Mouse (Mus musculus) hindbrain, embryonic 16.5 days (tissue): ENCODE data around the gene Hist2h3c1. TPM values are rescaled to one million over a fixed set of nuclear protein-coding genes. Genes with fewer than 3 reads are reported as not detected.
"Not testable (repeated sequence)": the region's sequence is repeated elsewhere in the genome, so short reads cannot be mapped to it uniquely, and the experiment has no call there.

ENCODE experiments used
- ATAC-seq: fragments of 200-750 bp; cut with Nextera tagmentation; 2 replicates; pipeline ENCODE4 v1.8.0; 2017; ENCODE audit warnings: moderate TSS enrichment, moderate library complexity
- H3K27ac ChIP-seq: fragments of 300-500 bp; sonication (generic); 2 replicates; pipeline ENCODE4 v1.5.1; 2014; ENCODE audit warnings: low read depth, mild to moderate bottlenecking, control low read depth, low read length, moderate library complexity
- H3K27me3 ChIP-seq: fragments of 300-500 bp; sonication (generic); replicated peaks from 2 replicates; pipeline ENCODE4 v1.6.1; 2014; ENCODE audit warnings: low read length; ENCODE audit not compliant: control insufficient read depth, insufficient read depth
- H3K36me3 ChIP-seq: fragments of 300-500 bp; sonication (generic); 2 replicates; pipeline ENCODE4 v1.6.1; 2014; ENCODE audit warnings: mild to moderate bottlenecking, low read length, moderate library complexity, mixed read lengths; ENCODE audit not compliant: control insufficient read depth, insufficient read depth
- H3K4me1 ChIP-seq: fragments of 300-500 bp; sonication (generic); 2 replicates; pipeline ENCODE4 v1.6.1; 2014; ENCODE audit warnings: low read depth, low read length; ENCODE audit not compliant: control insufficient read depth, insufficient read depth
- H3K4me2 ChIP-seq: fragments of 300-500 bp; sonication (generic); 2 replicates; pipeline ENCODE4 v1.6.1; 2014; ENCODE audit warnings: mild to moderate bottlenecking, low read length, control low read depth, moderate library complexity
- H3K4me3 ChIP-seq: fragments of 300-500 bp; sonication (generic); 2 replicates; pipeline ENCODE4 v1.5.1; 2014; ENCODE audit warnings: mild to moderate bottlenecking, low read length, control low read depth, moderate library complexity
- H3K9ac ChIP-seq: fragments of 300-500 bp; sonication (generic); 2 replicates; pipeline ENCODE4 v1.6.1; 2014; ENCODE audit warnings: low read depth, mild to moderate bottlenecking, control low read depth, low read length, moderate library complexity
- H3K9me3 ChIP-seq: fragments of 300-500 bp; sonication (generic); 2 replicates; pipeline ENCODE4 v1.6.1; 2014; ENCODE audit warnings: mild to moderate bottlenecking, low read length, moderate library complexity; ENCODE audit not compliant: control insufficient read depth
- WGBS: fragments of 180-500 bp; shearing (Covaris S2); extraction: QIAGEN DNeasy Blood & Tissue Kit; methylation state at CpG from one replicate; pipeline ENCODE4 v1.1.7; 2014; 5-methylcytosine and 5-hydroxymethylcytosine counted together
- polyA plus RNA-seq: library from polyadenylated mRNA; unstranded; fragments of >200 nt; fragmentation: Nextera tagmentation; extraction: Ambion mirVana; gene quantifications from 2 replicates; pipeline ENCODE4 v1.2.1, GENCODE M21; 2015

The Hist2h3c1 gene
- 0.21 and 0.47 TPM in 2 replicates for polyA plus RNA-seq

DNA sequence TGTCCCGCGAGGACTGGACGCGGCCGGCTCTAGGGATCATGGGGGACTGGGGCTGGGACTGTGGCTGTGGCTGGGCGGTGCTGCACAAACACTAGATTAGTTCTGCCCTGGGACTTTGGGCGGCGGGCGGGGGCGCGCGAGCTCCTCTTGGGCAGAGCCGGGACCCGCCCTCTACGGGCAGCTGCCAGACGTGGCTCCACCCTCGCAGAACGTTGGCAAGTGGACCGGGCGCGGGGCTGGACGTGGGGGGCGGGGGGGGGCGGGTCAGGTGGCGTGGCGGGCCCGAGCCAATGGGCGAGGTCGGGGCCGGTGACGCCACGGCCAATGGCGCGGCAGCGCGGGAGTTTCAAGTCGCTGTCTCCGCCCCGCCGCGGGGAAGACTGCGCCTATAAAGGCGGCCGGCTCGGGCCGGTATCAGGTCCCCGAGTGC is at the start of gene Hist2h3c1:
Gene Hist2h3c1 (plus strand): TSS at position 259 of the 430 bp plus-strand sequence.
- not testable (repeated sequence) for H3K27ac ChIP-seq, H3K9me3 ChIP-seq, H3K36me3 ChIP-seq, H3K27me3 ChIP-seq
- ATAC-seq, result peak; percentile 92
- 0% methylated on average over 4 of the region's 47 CpGs for WGBS
- peak within 1 kb of the TSS; percentile 27; the same call in 1 of the 2 replicates for H3K9ac ChIP-seq
- peak within 1 kb of the TSS; percentile 49 for H3K4me2 ChIP-seq
- peaks cover 11% of the 10 kb centered on the region for H3K4me1 ChIP-seq
- peak within 1 kb of the TSS; percentile 32 for H3K4me3 ChIP-seq

GRCm38 (mm10) chr3:96197129-96197749 is 49.2 kb upstream of the Hist2h3c1 start:
- Histone ChIP-seq H3K27me3 (no peaks in the 10 kb centered on the region), H3K4me2 (peak overlapping the region; percentile 95), H3K9me3 (no peaks in the 10 kb centered on the region), H3K27ac (peak overlapping the region; percentile 96), H3K9ac (peak overlapping the region; percentile 88), H3K4me3 (peak overlapping the region; percentile 74), H3K36me3 (peaks cover 16% of the 10 kb centered on the region), H3K4me1 (peaks cover 11% of the 10 kb centered on the region)
- peak; percentile 95 for ATAC-seq
- under 1% methylated on average over 50 of the region's 50 CpGs for whole genome bisulfite sequencing

- peak; percentile 34 for ATAC-seq
- Histone ChIP-seq H3K36me3 (peaks cover 15% of the 10 kb centered on the region), H3K9ac (peak overlapping the region; percentile 51), H3K27ac (peak overlapping the region; percentile 19; the same call in 1 of the 2 replicates), H3K4me1 (peaks cover 11% of the 10 kb centered on the region), H3K9me3 (no peaks in the 10 kb centered on the region), H3K4me2 (peak overlapping the region; percentile 95), H3K4me3 (peak overlapping the region; percentile 74), H3K27me3 (no peaks in the 10 kb centered on the region)
- WGBS, result 3% methylated on average over 6 of the region's 6 CpGs
Measured at GRCm38 (mm10) chr3:96198181-96198580, 48.3 kb upstream of the Hist2h3c1 start.

DNA sequence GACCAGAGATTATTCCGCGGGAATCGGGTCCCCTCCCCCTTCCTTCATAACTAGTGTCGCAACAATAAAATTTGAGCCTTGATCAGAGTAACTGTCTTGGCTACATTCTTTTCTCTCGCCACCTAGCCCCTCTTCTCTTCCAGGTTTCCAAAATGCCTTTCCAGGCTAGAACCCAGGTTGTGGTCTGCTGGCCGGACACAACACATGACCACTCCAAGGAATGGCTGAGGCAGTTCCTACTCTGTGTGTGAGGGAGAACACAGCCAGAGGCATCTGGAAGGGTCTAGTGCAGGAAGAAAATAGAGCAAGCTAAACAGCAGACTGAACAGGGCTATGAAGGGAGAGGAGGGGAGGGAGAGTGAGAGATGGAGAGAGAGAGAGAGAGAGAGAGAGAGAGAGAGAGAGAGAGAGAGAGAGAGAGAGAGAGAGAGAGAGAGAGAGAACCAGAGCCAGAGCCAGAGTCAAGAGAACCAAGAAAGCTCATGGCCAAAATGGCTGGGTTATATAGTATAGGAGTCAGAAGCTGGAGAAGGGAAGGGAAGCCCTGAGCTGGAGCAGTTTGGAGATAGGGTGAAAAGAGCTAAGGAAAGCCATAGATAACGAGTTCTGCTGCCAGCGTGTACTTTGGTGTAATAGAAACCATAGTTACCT is 47.8 kb upstream of the Hist2h3c1 start:
- ATAC-seq, H3K27me3 ChIP-seq, H3K4me3 ChIP-seq, H3K9ac ChIP-seq, H3K9me3 ChIP-seq, H3K36me3 ChIP-seq: not testable (repeated sequence)
- Histone ChIP-seq H3K4me1 (peaks cover 11% of the 10 kb centered on the region), H3K4me2 (peak overlapping the region; percentile 95), H3K27ac (0 out of 2 replicates have a peak overlapping the region, but pooled peaks have one; percentile 48)
- WGBS, result 36% methylated on average over 7 of the region's 8 CpGs

DNA sequence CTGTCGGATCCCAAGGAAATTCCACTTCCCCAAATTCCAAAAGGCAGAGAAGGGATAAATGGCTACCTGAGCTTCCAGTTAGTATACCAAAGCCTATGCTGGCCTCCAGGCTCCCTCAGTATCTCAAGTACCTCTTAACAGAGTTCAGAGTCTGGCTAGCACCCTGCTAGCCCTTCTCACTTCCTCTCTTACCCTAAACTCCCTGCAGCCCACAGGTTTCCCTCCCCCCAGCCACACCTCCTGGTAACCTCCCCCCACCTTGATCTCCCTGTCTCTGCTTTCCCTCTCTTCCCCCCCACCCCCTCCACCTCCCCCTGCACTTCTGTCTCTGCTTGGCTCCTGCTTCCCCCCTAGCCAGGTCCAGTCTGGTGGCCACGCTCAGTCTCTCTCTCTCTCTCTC is 46.8 kb upstream of the Hist2h3c1 start:
- Histone ChIP-seq H3K27me3 (no peaks in the 10 kb centered on the region), H3K4me3 (no peak overlapping the region), H3K9ac (no peak overlapping the region), H3K4me2 (no peak overlapping the region), H3K36me3 (peaks cover under 1% of the 10 kb centered on the region; the same call in 1 of the 2 replicates), H3K4me1 (peaks cover 11% of the 10 kb centered on the region), H3K9me3 (no peaks in the 10 kb centered on the region), H3K27ac (no peak overlapping the region)
- 79% methylated on average over 2 of the region's 2 CpGs for WGBS
- ATAC-seq, result no peak

DNA sequence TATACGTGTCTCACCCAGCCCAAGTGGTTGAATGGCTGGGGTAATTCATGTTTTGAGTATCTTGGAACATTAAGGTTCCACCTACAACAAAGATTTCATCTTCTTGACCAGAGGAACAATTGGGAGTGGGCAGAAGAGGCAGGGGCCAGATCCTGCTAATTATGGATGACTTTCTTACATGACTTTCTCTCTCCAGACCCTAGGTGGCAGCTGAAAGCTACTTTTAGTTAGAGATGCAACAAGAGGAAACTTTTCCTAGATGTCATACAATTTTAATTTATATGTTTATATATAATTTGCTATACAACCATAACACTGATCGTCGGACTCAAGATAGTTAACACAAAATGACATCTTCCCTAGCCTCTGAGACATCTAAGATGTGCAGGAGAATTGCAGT is 38.7 kb upstream of the Hist2h3c1 start:
- 88% methylated on average over 3 of the region's 3 CpGs for WGBS
- Histone ChIP-seq H3K9ac (no peak overlapping the region), H3K9me3 (no peaks in the 10 kb centered on the region)

DNA sequence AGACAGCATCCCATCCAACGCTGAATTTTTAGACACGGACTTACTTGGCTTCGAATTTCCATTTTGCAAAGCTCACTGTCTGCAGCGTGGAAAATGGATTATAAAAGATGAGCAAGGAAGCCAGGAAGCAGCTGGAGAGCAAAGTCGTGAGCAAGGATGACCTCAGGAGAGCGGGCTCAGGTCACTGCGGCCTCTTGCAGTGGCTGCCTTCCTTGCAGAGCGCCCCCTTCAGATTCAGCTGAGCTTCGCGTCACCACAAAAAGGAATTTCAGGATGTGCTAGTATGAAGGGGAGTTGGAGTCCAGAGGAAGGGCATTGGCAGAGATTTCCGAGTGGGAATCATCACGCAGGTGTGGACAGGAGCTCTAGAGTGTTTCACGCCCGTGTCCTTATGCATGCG is 37.2 kb upstream of the Hist2h3c1 start:
- Histone ChIP-seq H3K27ac (no peak overlapping the region), H3K4me2 (no peak overlapping the region), H3K4me1 (no peaks in the 10 kb centered on the region), H3K4me3 (no peak overlapping the region), H3K9ac (no peak overlapping the region), H3K9me3 (no peaks in the 10 kb centered on the region), H3K27me3 (no peaks in the 10 kb centered on the region; the same call in 1 of the 2 replicates), H3K36me3 (no peaks in the 10 kb centered on the region)
- no peak for ATAC-seq
- WGBS, result 22% methylated on average over 15 of the region's 15 CpGs

More for the DNA sequence above, 38.7 kb upstream of the Hist2h3c1 start:
- ATAC-seq, result no peak
- Histone ChIP-seq H3K36me3 (no peaks in the 10 kb centered on the region), H3K4me2 (no peak overlapping the region), H3K4me3 (no peak overlapping the region), H3K4me1 (no peaks in the 10 kb centered on the region), H3K27me3 (no peaks in the 10 kb centered on the region; the same call in 1 of the 2 replicates), H3K27ac (no peak overlapping the region)

DNA sequence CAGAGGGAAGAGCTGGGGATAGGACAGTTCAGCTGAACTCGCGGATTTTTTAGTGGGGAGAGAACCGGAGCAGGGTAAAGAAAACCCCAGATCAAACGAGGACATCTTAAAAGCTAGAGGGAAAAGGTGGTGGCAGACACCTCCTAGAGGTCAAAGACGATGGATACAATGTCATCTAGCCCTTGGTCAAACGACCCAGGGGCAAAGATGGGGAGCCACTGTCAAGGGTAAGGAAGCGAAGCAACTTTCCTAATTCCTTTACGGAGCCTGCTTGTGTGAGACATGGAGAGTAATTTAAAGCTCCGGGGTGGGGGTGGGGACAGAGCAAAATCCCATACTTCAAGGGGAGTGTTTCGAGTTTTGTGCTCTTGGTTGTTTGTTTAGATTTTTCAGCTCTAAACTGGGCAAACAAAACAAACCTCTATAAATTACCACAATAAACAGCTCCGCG is 27.3 kb upstream of the Hist2h3c1 start:
- H3K36me3 ChIP-seq, result no peaks in the 10 kb centered on the region
- no peaks in the 10 kb centered on the region for H3K27me3 ChIP-seq
- ATAC-seq, result peak; percentile 22
- peak overlapping the region; percentile 60 for H3K4me3 ChIP-seq
- H3K4me2 ChIP-seq, result peak overlapping the region; percentile 77
- H3K9ac ChIP-seq, result peak overlapping the region; percentile 72
- H3K4me1 ChIP-seq, result peaks cover 21% of the 10 kb centered on the region
- peak overlapping the region; percentile 82 for H3K27ac ChIP-seq
- H3K9me3 ChIP-seq, result no peaks in the 10 kb centered on the region
- WGBS, result 0% methylated on average over 12 of the region's 12 CpGs

DNA sequence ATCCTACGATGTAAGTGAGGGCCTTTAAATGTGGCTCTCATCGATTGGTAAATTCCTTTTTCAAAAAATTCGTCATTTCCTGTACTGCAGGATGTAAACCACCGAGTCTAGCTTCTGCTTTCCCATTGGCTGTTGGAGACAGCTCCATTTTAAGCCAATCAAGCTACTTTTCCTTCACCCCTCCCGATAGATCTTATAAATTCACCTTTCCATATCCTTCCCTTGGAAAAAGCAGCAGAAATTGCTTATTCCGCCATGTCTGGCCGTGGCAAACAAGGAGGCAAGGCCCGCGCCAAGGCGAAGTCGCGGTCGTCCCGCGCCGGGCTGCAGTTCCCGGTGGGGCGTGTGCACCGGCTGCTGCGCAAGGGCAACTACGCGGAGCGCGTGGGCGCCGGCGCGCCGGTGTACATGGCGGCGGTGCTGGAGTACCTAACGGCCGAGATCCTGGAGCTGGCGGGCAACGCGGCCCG is 26.8 kb upstream of the Hist2h3c1 start, which contains the start of the genes Bola1 and Hist2h2ab:
Gene Bola1 (minus strand): TSS at position 49 of the 470 bp plus-strand sequence.
Gene Hist2h2ab (plus strand): TSS at position 205 of the 470 bp plus-strand sequence.
- H3K4me2 ChIP-seq, result peak within 1 kb of the TSS; percentile 77
- H3K4me1 ChIP-seq, result peaks cover 21% of the 10 kb centered on the region
- 1% methylated on average over 37 of the region's 37 CpGs for WGBS
- peak within 1 kb of the TSS; percentile 77 for H3K9ac ChIP-seq
- ATAC-seq, result peak; percentile 94
- peak within 1 kb of the TSS; percentile 60 for H3K4me3 ChIP-seq
- no peaks in the 10 kb centered on the region for H3K36me3 ChIP-seq
- peak within 1 kb of the TSS; percentile 95 for H3K27ac ChIP-seq
- no peaks in the 10 kb centered on the region for H3K9me3 ChIP-seq
- H3K27me3 ChIP-seq, result no peaks in the 10 kb centered on the region
